Mouse (Mus musculus) mesoderm, embryonic 11.5 days (tissue): ENCODE measurements around the gene Alox12b.

Experiments used
- DNase-seq: peaks from one replicate; pipeline ENCODE4 v3.0.0-alpha.2; 2012; ENCODE audit warnings: low read depth, low spot score

Alox12b gene

GRCm38 (mm10) chr11:69172606-69173005, 15.8 kb downstream of the Alox12b start:
- DNase-seq, result no peak

DNA sequence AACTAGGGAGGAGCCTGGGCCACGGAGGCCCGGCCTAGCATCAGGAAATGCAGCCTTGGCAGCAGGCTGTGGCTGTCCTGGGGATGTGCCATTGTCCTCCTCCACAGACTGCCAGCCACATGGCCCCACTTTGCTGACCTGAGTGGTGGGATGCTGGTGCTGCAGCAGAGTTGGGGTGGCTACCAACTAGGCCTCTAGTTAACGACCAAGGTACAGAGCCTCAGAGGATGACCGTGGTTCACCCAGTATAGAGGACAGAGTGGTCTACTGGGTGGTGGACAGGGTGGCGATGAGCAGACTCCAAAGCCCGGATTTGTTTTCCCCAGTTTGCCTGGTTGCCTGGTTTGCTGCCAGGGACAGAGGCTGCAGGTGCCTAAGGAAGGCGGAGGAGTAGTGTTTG, 17.9 kb downstream of the Alox12b start:
- no peak for DNase-seq

GRCm38 (mm10) chr11:69178525-69178924, 21.7 kb downstream of the Alox12b start:
- no peak for DNase-seq

GRCm38 (mm10) chr11:69179512-69179911, 22.7 kb downstream of the Alox12b start:
- no peak for DNase-seq

GRCm38 (mm10) chr11:69180120-69180519, 23.3 kb downstream of the Alox12b start:
- DNase-seq, result no peak

DNA sequence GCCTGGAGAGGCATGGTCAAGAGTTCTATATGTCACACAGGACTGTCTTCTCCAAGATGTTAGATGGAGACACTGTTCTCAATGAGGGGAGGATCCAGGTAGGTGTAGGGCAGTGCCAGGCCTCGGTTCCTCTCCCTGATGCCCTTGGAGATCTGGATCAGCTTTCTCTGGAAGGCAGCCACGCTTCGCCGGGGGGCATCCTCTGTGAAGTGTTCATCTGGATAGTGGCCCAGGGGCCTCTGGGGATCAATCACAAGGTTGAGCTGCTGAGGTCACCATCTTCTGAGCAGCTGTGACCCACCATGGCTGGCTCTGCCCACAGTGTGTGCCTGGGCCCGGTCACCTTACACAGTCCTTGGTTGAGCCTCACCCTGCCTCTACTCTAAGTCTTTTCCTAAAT, 28.2 kb downstream of the Alox12b start:
- DNase-seq, result no peak

GRCm38 (mm10) chr11:69185936-69186335, 29.1 kb downstream of the Alox12b start:
- no peak for DNase-seq

DNA sequence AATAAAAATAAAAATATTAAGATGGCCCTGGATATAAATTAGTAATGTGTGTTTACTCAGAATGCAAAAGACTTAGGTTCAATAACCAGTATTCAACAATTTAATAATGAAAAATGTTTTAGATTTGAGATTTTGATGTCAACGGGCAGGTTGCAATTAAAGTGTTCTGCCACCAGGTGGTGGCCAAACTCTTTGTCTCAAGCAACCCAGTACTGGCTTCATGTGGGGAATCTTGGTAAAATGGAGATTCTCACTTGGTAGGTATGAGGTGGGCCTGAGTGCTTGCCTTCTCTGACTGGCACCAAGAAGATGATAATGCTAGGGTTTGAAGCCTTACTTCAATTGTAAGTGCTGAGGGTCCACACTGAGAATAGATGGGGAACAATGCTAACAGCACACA, 36.1 kb downstream of the Alox12b start:
- peak; percentile 66 for DNase-seq

DNA sequence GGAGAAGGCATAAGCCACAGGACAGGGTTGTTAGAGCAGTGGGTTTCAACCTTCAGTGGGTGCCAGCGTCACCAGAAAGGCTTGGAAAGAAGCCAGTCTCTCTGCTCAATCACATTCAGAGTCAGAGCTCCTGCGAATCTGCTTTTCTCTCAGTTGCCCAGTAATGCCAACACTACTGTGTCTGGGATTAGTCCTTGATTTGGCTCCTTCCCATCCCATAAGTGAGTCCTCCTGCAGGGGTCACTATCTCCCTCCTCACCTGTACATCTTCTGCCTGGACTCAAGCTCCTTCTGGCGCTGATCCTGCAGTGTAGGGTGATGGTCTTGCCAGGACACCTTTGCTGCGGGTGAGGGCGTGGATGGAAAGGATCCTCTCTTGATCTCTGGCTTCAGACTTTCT, 40.0 kb downstream of the Alox12b start:
- no peak for DNase-seq

GRCm38 (mm10) chr11:69197194-69197593, 40.4 kb downstream of the Alox12b start:
- DNase-seq, result no peak

DNA sequence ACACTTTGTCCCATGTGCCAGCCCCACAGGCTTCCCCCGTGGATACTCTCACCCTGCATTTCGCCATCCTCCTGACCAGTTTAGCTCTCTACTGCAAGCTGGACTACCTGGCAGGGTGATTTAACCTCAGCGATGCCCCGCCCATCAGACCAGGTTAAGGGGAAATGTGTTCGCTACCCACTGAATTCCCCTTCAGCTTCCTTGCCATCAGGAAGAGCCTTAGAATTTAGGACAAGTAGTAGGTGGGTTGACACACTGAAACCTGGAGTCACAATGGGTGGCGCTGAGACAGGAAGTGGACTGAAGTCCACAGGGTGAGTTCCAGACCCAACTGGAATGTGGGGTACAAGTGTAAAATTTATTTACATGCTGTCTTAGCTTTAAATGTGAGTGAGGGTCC, 41.0 kb downstream of the Alox12b start, which contains the start of gene Alox8:
TSS of gene Alox8 (minus strand) at position 101 of the 400 bp plus-strand sequence.
- DNase-seq, result no peak

DNA sequence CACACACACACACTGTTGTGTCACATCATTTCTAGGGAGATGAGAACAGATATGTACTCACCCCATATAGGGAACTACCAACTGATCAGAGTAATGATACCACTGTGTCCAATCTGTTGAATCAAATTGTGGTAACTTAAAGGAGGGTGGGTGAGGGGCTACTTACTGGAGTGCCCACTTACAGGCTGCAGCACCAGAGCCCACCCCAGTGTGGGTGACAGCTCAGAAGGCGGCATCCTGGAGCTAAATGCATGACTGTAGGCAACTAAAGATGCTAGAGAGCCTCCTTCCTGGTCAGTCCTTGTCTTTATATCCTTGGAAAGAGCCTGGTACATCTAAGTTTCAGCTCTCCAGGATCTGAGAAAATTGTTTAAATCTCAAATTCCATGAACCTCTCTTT, 42.5 kb downstream of the Alox12b start:
- DNase-seq, result no peak

DNA sequence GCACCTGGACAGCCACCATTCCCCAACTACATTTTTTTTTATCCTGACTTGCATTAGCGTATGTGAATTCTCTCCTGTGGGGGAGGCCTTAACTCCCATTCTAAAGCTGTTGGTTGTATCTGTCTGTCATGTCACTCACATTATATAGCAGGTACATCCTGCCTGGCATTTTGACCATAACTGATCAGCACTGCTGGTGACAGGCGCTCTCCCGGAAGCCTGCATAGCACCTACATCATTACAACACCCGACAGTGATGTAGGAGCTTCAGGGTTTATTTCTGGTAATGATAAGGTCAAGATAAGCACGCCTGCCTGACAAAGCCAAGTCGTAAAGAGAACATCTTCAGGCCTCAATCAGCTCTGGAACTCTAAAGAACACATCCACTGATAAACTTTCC, 43.4 kb downstream of the Alox12b start:
- no peak for DNase-seq

DNA sequence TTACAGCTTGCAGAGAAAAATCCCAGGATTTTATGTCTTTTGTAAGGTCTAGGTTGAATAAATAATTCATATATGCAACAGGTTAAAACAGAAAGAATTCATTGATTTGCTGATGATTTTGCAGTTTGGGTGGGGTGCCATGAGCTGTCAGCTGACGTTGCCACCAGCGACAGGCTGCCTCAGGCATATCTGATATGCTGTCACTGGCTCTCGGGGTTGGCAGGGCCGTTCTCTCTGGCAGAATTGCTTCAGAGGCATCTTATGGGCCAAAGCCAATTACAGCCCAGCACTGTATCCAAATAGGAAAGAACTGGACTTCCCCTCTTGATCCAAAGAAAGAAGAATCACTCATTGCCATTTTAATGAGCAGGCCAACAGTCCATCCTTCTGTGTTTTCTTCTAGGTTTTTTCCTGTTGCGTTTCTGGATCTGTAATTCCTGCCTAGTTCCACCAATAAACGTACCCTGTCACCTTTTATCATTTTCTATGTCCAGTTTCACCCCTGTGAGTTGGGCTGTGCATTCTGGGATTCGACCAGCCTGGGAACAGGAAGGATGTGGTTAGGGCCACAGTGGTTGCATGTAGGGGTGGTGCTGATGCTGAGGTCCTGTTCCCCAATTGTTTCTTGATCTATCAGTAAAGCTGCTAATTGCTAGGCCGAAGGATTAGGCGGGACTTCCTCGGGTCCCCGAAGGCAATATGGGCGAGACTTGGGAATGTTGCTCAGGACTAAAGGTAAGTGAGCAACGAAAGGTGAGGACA, 45.9 kb downstream of the Alox12b start:
- DNase-seq, result no peak

GRCm38 (mm10) chr11:69211431-69211830, 54.6 kb downstream of the Alox12b start:
- peak; percentile 42 for DNase-seq

DNA sequence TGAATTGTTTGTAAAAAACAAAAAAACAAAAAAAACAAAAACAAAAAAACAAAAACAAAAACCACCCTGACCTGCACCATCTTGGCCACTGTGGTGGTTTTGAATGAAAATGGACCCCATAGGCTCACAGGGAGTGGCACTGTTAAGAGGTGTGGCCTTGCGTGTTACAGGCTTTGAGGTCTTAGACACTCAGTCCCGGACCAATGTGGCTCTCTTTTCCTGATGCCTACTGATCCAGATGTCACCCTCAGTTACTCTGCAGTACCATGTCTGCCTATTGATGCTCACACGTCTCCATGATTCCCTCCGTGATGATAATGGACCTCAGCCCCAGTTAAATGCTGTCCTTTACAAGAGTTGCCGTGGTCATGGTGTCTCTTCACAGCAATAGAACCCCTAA, 60.6 kb downstream of the Alox12b start:
- no peak for DNase-seq

DNA sequence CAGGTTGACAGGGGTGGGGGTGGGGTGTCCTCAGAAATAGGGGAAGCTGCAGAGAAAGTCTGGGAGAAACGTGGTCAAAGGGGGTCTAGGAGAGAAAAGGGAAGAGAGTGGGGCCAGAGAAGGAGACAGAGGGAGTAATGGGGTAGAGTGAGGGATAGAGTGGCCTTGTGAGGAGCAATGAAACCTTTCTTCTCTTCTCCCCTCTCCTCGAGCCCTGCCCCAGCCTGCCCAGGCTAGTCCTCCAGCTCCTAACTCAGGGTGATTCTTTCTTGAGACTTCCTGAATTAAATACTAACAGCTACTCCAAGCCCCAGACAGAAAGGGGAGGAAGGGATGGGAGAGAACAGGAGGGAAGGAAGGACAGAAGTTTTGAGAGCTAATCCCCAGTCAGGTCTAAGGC, 61.9 kb downstream of the Alox12b start:
- DNase-seq, result no peak
